Mouse (Mus musculus) hindbrain, embryonic 10.5 days (tissue): ENCODE data around the gene Gm1113. TPM values are rescaled to one million over a fixed set of nuclear protein-coding genes. Genes with fewer than 3 reads are reported as not detected.

Experiments
- DNase-seq: peaks from one replicate; pipeline ENCODE4 v3.0.0-alpha.2; 2017; ENCODE audit warnings: low spot score
- H3K27ac ChIP-seq: fragments of 300-500 bp; sonication (generic); 2 replicates; pipeline ENCODE4 v1.5.1; 2016; ENCODE audit warnings: mild to moderate bottlenecking, moderate library complexity
- H3K27me3 ChIP-seq: fragments of 300-500 bp; sonication (generic); 2 replicates; pipeline ENCODE4 v1.6.1; 2016; ENCODE audit warnings: mild to moderate bottlenecking; ENCODE audit not compliant: poor library complexity, insufficient read depth, severe bottlenecking
- H3K36me3 ChIP-seq: fragments of 300-500 bp; sonication (generic); 2 replicates; pipeline ENCODE4 v1.6.1; 2016; ENCODE audit warnings: mild to moderate bottlenecking, moderate library complexity
- H3K4me1 ChIP-seq: fragments of 300-500 bp; sonication (generic); replicated peaks from 2 replicates; pipeline ENCODE4 v1.6.1; 2016; ENCODE audit warnings: mild to moderate bottlenecking
- H3K4me3 ChIP-seq: fragments of 300-500 bp; sonication (generic); 2 replicates; pipeline ENCODE4 v1.5.1; 2016; ENCODE audit warnings: mild to moderate bottlenecking, moderate library complexity
- H3K9me3 ChIP-seq: fragments of 300-500 bp; sonication (generic); 2 replicates; pipeline ENCODE4 v1.6.1; 2016; ENCODE audit warnings: mild to moderate bottlenecking, moderate library complexity
- WGBS: fragments of 180-500 bp; shearing (Covaris S2); methylation state at CpG from one replicate; pipeline ENCODE4 v1.1.7; 2016; 5-methylcytosine and 5-hydroxymethylcytosine counted together
- polyA plus RNA-seq: library from polyadenylated mRNA; unstranded; fragments of >200 nt; fragmentation: Nextera tagmentation; extraction: Ambion mirVana; gene quantifications from 2 replicates; pipeline ENCODE4 v1.2.1, GENCODE M21; 2016

Gm1113 gene
- polyA plus RNA-seq, 1 experiment from 2014 or later: not detected

- WGBS: 60% methylated on average over 7 of the region's 7 CpGs
- Histone ChIP-seq H3K27ac (no peak overlapping the region), H3K27me3 (no peaks in the 10 kb centered on the region), H3K4me3 (no peak overlapping the region), H3K36me3 (peaks cover 80% of the 10 kb centered on the region), H3K9me3 (no peaks in the 10 kb centered on the region), H3K4me1 (peaks cover 9% of the 10 kb centered on the region)
- DNase-seq: no peak
These were observed 24.9 kb downstream of the Gm1113 start for GRCm38 (mm10) chr9:35493033-35493732.

GRCm38 (mm10) chr9:35491109-35491866 is 26.8 kb downstream of the Gm1113 start:
- DNase-seq: no peak
- H3K27me3 ChIP-seq: no peaks in the 10 kb centered on the region
- peaks cover 9% of the 10 kb centered on the region for H3K4me1 ChIP-seq
- H3K27ac ChIP-seq: no peak overlapping the region
- H3K36me3 ChIP-seq: peaks cover 88% of the 10 kb centered on the region
- no peak overlapping the region for H3K4me3 ChIP-seq
- WGBS: 87% methylated on average over 11 of the region's 11 CpGs
- H3K9me3 ChIP-seq: no peaks in the 10 kb centered on the region

- no peaks in the 10 kb centered on the region for H3K9me3 ChIP-seq
- H3K4me3 ChIP-seq: no peak overlapping the region
- no peaks in the 10 kb centered on the region for H3K27me3 ChIP-seq
- no peak overlapping the region for H3K27ac ChIP-seq
- DNase-seq: no peak
- H3K36me3 ChIP-seq: peaks cover 91% of the 10 kb centered on the region
- WGBS: 90% methylated on average over 4 of the region's 4 CpGs
- H3K4me1 ChIP-seq: no peaks in the 10 kb centered on the region
These were observed 29.6 kb downstream of the Gm1113 start for GRCm38 (mm10) chr9:35488496-35488895.

- Histone ChIP-seq H3K27me3 (no peaks in the 10 kb centered on the region), H3K27ac (no peak overlapping the region), H3K4me1 (no peaks in the 10 kb centered on the region), H3K4me3 (no peak overlapping the region), H3K9me3 (no peaks in the 10 kb centered on the region), H3K36me3 (peaks cover 96% of the 10 kb centered on the region)
- DNase-seq: no peak
- 93% methylated on average over 13 of the region's 13 CpGs for WGBS
These were observed 31.5 kb downstream of the Gm1113 start for GRCm38 (mm10) chr9:35486616-35487015.

- no peak overlapping the region for H3K4me3 ChIP-seq
- WGBS: 92% methylated on average over 3 of the region's 3 CpGs
- H3K27me3 ChIP-seq: no peaks in the 10 kb centered on the region
- H3K27ac ChIP-seq: no peak overlapping the region
- DNase-seq: no peak
- H3K4me1 ChIP-seq: no peaks in the 10 kb centered on the region
- H3K36me3 ChIP-seq: peaks cover 97% of the 10 kb centered on the region
- no peaks in the 10 kb centered on the region for H3K9me3 ChIP-seq
These were observed 34.1 kb downstream of the Gm1113 start for GRCm38 (mm10) chr9:35483949-35484348.

- WGBS: 87% methylated on average over 13 of the region's 13 CpGs
- DNase-seq: no peak
- H3K27me3 ChIP-seq: no peaks in the 10 kb centered on the region
- H3K36me3 ChIP-seq: peaks cover 97% of the 10 kb centered on the region
- H3K4me1 ChIP-seq: no peaks in the 10 kb centered on the region
- no peak overlapping the region for H3K4me3 ChIP-seq
- no peak overlapping the region for H3K27ac ChIP-seq
- no peaks in the 10 kb centered on the region for H3K9me3 ChIP-seq
These were observed 35.8 kb downstream of the Gm1113 start for GRCm38 (mm10) chr9:35482014-35482898.

GRCm38 (mm10) chr9:35479456-35479855 is 38.6 kb downstream of the Gm1113 start:
- Histone ChIP-seq H3K36me3 (peaks cover 98% of the 10 kb centered on the region), H3K27me3 (no peaks in the 10 kb centered on the region), H3K4me1 (no peaks in the 10 kb centered on the region), H3K4me3 (no peak overlapping the region), H3K9me3 (no peaks in the 10 kb centered on the region), H3K27ac (no peak overlapping the region)
- DNase-seq: no peak
- WGBS: 95% methylated on average over 6 of the region's 6 CpGs

- H3K4me3 ChIP-seq: no peak overlapping the region
- no peaks in the 10 kb centered on the region for H3K27me3 ChIP-seq
- H3K9me3 ChIP-seq: no peaks in the 10 kb centered on the region
- H3K27ac ChIP-seq: no peak overlapping the region
- H3K4me1 ChIP-seq: no peaks in the 10 kb centered on the region
- no peak for DNase-seq
- peaks cover 99% of the 10 kb centered on the region for H3K36me3 ChIP-seq
- WGBS: 92% methylated on average over 7 of the region's 7 CpGs
These were observed 42.7 kb downstream of the Gm1113 start for GRCm38 (mm10) chr9:35475394-35475793.

- Histone ChIP-seq H3K4me1 (no peaks in the 10 kb centered on the region), H3K27ac (no peak overlapping the region), H3K27me3 (no peaks in the 10 kb centered on the region), H3K9me3 (no peaks in the 10 kb centered on the region), H3K4me3 (no peak overlapping the region), H3K36me3 (peaks cover 99% of the 10 kb centered on the region)
- 89% methylated on average over 10 of the region's 10 CpGs for WGBS
- DNase-seq: no peak
These were observed 43.9 kb downstream of the Gm1113 start for GRCm38 (mm10) chr9:35474104-35474724.

GRCm38 (mm10) chr9:35468913-35469312 is 49.2 kb downstream of the Gm1113 start:
- Histone ChIP-seq H3K27me3 (no peaks in the 10 kb centered on the region), H3K4me3 (no peak overlapping the region), H3K27ac (no peak overlapping the region), H3K9me3 (no peaks in the 10 kb centered on the region), H3K36me3 (peaks cover 72% of the 10 kb centered on the region), H3K4me1 (no peaks in the 10 kb centered on the region)
- DNase-seq: no peak

GRCm38 (mm10) chr9:35467264-35467817 is 50.7 kb downstream of the Gm1113 start:
- Histone ChIP-seq H3K27ac (no peak overlapping the region), H3K27me3 (no peaks in the 10 kb centered on the region), H3K4me1 (no peaks in the 10 kb centered on the region), H3K36me3 (peaks cover 70% of the 10 kb centered on the region), H3K4me3 (no peak overlapping the region), H3K9me3 (no peaks in the 10 kb centered on the region)
- no peak for DNase-seq
- WGBS: 74% methylated on average over 8 of the region's 8 CpGs

GRCm38 (mm10) chr9:35459594-35459993 is 58.5 kb downstream of the Gm1113 start:
- Histone ChIP-seq H3K4me3 (no peak overlapping the region), H3K27ac (no peak overlapping the region), H3K9me3 (no peaks in the 10 kb centered on the region), H3K27me3 (no peaks in the 10 kb centered on the region), H3K4me1 (no peaks in the 10 kb centered on the region), H3K36me3 (peaks cover 84% of the 10 kb centered on the region)
- WGBS: 87% methylated on average over 8 of the region's 8 CpGs
- DNase-seq: no peak
